Mouse (Mus musculus) embryonic fibroblast, embryonic 13.5 days (primary cell): ENCODE measurements around the gene Dnah8. TPM values are rescaled to one million over a fixed set of nuclear protein-coding genes. Genes with fewer than 3 reads are reported as not detected.

Source experiments
- H3K27ac ChIP-seq: 2 replicates; pipeline ENCODE4 v1.5.1; 2012; ENCODE audit warnings: low read length, control low read depth, inconsistent platforms; ENCODE audit not compliant: insufficient read depth
- H3K4me1 ChIP-seq: 2 replicates; pipeline ENCODE4 v1.6.1; 2011; ENCODE audit warnings: low read length; ENCODE audit not compliant: control insufficient read depth, insufficient read depth
- H3K4me3 ChIP-seq: 2 replicates; pipeline ENCODE4 v1.5.1; 2011; ENCODE audit warnings: mild to moderate bottlenecking, control low read depth, low read length; ENCODE audit not compliant: insufficient read depth
- CTCF ChIP-seq: IDR thresholded peaks from 2 replicates; pipeline ENCODE4 v1.5.1; 2011; ENCODE audit warnings: mild to moderate bottlenecking, control low read depth, low read length, moderate library complexity, borderline replicate concordance; ENCODE audit not compliant: insufficient read depth
- POLR2A ChIP-seq: IDR thresholded peaks from 2 replicates; pipeline ENCODE4 v1.6.1; 2011; ENCODE audit warnings: low read depth, mild to moderate bottlenecking, control low read depth, low read length, moderate library complexity
- polyA plus RNA-seq: library from polyadenylated mRNA; stranded (reverse); fragments of >200 nt; gene quantifications from 2 replicates; pipeline ENCODE4 v1.2.4, GENCODE M21; 2011; ENCODE audit warnings: low read depth; ENCODE audit not compliant: missing spikeins, insufficient read length

Gene Dnah8
- polyA plus RNA-seq, 1 experiment: 1.7 TPM

- TF ChIP-seq CTCF: no peak
- TF ChIP-seq POLR2A: no peak
- Histone ChIP-seq H3K4me1 (no peaks in the 10 kb centered on the region), H3K27ac (no peak overlapping the region), H3K4me3 (no peak overlapping the region)
Observed at GRCm38 (mm10) chr17:30690181-30690580, 66.0 kb downstream of the Dnah8 start.

DNA sequence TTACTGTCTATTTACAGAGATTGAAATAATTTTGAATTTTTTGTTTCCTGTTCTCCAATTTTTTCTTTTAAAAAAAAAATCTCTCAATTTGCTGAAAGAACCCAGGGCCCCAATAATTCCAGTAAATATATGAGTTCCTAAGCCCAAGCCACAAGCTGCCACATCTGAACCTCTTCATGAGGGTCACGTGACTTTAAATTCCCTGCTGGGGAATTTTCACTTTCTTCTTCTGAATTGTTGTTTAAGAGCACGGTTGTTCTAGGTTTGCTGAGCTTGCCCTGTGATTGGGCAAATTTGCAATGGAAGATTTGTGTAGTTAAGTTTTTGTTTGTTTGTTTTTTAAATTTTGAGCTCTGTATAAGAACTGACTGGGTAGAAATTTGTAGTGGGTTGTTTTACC lies 67.3 kb downstream of the Dnah8 start:
- no peaks in the 10 kb centered on the region for H3K4me1 ChIP-seq
- H3K27ac ChIP-seq: no peak overlapping the region
- H3K4me3 ChIP-seq: no peak overlapping the region
- TF ChIP-seq POLR2A (no peak), CTCF (no peak)

GRCm38 (mm10) chr17:30694281-30694680 lies 70.1 kb downstream of the Dnah8 start:
- no peak overlapping the region for H3K4me3 ChIP-seq
- TF ChIP-seq POLR2A (no peak), CTCF (no peak)
- no peak overlapping the region for H3K27ac ChIP-seq
- no peaks in the 10 kb centered on the region for H3K4me1 ChIP-seq

DNA sequence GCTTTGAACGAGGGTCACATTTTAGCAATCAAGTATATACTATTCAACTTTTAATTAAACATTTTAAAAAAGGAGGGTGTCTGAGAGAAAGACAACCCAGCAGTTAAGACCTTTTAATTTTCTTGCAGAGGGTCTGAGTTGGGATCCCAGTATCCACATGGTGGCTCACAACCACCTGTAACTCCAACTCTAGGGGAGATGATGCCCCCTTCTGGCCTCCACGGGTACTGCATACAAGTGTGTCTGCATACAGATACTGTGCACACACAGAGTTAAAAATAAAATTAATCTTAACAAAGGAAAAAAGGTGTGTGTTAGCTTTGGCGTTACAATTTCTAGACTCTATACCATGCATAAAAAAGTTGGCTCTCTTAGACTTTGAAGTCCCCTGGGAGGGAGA lies 90.6 kb downstream of the Dnah8 start:
- Histone ChIP-seq H3K27ac (no peak overlapping the region), H3K4me3 (no peak overlapping the region), H3K4me1 (no peaks in the 10 kb centered on the region)
- TF ChIP-seq POLR2A (no peak), CTCF (no peak)

DNA sequence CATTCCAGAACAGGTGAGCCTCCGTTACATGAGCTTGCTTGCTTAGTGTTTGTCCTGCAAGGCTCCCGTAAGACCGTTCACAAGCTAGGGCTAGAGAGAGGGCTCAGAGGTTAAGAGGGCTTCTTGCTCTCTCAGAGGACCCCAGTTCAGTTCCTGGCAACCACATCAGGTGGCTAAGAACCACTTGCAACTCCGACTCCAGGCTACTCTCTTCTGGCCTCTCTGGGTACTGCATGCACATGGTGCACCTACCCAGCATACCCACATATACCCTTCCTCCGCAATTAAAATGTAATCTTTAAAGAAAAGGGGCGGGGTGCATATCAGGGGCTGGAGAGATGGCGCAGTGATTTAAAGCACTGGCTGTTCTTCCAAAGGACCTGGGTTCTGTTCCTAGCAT lies 94.0 kb downstream of the Dnah8 start:
- Histone ChIP-seq H3K4me3 (no peak overlapping the region), H3K4me1 (no peaks in the 10 kb centered on the region), H3K27ac (no peak overlapping the region)
- TF ChIP-seq POLR2A: no peak
- TF ChIP-seq CTCF: no peak

- H3K27ac ChIP-seq: no peak overlapping the region
- no peaks in the 10 kb centered on the region for H3K4me1 ChIP-seq
- TF ChIP-seq CTCF (no peak), POLR2A (no peak)
- no peak overlapping the region for H3K4me3 ChIP-seq
Observed at GRCm38 (mm10) chr17:30719031-30719430, 94.9 kb downstream of the Dnah8 start.

DNA sequence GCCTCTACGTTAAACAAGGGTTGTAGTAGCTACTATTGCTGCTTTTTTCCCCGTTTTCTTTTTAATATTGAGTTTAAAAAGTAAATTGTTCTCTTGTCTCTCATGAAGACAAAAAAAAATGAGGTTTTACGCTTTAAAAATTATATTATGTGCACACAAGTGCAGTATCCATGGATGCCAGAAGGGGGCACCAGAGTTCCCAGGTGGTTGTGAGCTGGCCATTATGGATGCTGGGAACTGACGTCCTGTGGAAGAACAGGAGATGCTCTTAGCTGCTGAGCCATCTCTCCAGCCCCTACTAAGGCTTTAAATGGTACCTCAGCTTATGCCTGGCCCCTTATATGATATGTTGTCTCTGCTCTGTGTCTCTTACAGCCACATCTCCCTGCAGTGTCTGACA lies 103.6 kb downstream of the Dnah8 start:
- no peaks in the 10 kb centered on the region for H3K4me1 ChIP-seq
- no peak for TF ChIP-seq POLR2A
- no peak for TF ChIP-seq CTCF
- no peak overlapping the region for H3K4me3 ChIP-seq
- no peak overlapping the region for H3K27ac ChIP-seq

DNA sequence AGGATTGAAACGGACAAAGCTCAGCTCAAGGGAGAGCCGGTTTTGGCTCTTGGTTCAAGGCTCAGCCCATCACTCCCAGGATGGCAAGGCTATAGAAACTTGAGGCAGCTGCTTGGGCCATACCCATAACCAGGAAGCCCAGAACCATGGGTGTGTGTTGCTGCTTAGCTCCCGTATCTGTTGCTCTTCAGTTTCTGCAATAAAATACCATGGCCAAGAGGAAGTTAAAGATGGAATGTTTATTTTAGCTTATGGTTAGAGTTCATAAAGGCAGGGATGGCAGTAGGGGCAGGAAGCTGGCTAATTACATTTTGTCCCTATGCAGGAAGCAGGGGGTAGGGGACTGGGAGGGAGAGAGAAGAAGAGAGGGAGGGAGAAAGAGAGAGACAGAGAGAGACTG lies 108.6 kb downstream of the Dnah8 start:
- TF ChIP-seq POLR2A (no peak), CTCF (no peak)
- Histone ChIP-seq H3K27ac (no peak overlapping the region), H3K4me1 (no peaks in the 10 kb centered on the region), H3K4me3 (no peak overlapping the region)

DNA sequence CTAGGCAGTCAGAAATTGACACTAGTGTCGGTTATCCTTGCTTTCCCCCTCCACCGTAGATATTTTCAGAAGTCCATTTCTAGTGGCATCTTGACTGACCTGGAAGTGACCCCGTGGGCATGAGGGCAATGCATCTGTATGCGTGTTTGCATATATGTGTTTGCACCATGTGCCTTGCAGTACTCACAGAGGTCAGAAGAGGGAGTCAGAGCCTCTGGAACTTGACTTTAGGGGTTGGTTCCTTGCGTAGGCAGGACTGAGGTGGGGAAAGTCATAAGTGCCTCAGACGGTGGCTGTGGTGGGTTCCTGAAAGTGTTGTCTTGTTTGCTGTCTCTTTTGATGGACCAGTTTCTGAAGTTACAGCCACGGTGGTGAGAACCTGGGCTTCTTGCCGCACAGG lies 110.6 kb downstream of the Dnah8 start:
- Histone ChIP-seq H3K4me1 (no peaks in the 10 kb centered on the region), H3K27ac (no peak overlapping the region), H3K4me3 (no peak overlapping the region)
- TF ChIP-seq CTCF (no peak), POLR2A (no peak)

DNA sequence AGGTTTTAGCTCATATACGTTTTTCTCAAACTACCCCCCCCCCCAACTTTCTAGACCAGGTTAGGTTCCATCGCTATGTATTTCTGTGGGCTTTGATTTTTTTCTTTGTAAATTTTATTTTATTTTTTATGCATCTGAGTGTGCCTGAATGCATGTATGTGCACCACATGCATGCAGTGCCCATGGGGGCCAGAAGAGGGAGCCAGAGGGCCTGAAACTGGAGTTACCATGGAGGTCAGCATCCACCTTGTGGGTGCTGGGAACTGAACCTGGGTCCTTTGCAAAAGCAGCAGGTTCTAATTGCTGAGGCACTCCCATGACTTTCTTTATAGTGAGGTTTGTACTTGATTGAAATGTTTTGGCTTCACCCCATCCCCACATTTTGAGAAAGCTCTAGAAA lies 111.3 kb downstream of the Dnah8 start:
- TF ChIP-seq CTCF (no peak), POLR2A (no peak)
- Histone ChIP-seq H3K27ac (no peak overlapping the region), H3K4me1 (no peaks in the 10 kb centered on the region), H3K4me3 (no peak overlapping the region)

DNA sequence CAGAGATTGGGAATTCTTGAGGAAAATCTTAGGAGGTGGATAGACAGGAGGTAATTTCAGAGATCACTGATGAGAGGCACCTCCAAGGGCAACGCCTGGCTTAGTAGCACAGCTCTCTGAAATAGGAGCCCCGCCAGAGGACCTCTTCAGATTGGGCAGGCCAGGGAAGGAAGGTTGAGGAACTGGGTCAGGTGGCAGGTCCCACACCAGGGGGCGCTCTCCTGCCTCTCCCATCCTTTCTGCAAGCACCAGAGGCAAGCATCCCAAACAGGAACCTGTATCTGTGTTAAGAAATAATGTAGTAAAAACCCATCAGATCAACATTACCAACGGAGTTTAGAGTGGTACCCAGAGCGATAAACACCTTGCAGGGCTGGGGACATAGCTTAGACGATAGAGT lies 113.6 kb downstream of the Dnah8 start:
- TF ChIP-seq POLR2A (no peak), CTCF (no peak)
- Histone ChIP-seq H3K4me1 (no peaks in the 10 kb centered on the region), H3K27ac (no peak overlapping the region), H3K4me3 (no peak overlapping the region)
